Mouse (Mus musculus): ENCODE measurements at regions not wholly inside any gene's neighbourhood (a gene's known extent, or its start where the extent isn't known, plus 50 kb on each side); places are given as distances from the start of the nearest gene placed in this dataset.
"Not testable (repeated sequence)": the region's sequence is repeated elsewhere in the genome, so short reads cannot be mapped to it uniquely, and the experiment has no call there.

DNA sequence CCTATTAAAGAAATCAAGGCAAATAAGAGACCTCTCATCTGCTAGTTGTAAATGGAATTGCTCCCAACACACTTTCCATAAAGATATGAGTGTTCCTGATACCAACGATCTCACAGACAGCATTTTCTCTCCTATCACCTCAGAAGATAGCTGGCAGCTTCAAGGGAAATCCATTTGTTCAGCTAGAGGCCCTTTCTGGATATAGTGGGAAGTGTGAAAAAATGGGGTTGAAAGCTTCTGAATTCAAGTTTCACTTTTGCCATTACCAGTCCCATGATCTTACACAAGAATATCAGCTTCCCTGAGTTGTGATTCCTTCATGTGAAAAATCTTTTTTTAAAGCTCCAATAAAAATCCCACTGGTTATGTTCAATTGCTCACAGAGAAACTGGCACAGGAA is 369.1 kb upstream of the Zfp703 start:
- Histone ChIP-seq H3K4me3 (no peak overlapping the region), H3K27ac (no peak overlapping the region)
- no peak for DNase-seq (ENCODE audit: extremely low spot score in 1 of 2, low spot score in 2 of 2)
- intact Hi-C loops (cut with DNase I): loop anchor here (5.0 kb wide), 1 partner anchor 71 kb away; no protein-coding TSS in a partner anchor
- no peak for TF ChIP-seq CTCF (IDR thresholded peaks at IDR 0.05)

DNA sequence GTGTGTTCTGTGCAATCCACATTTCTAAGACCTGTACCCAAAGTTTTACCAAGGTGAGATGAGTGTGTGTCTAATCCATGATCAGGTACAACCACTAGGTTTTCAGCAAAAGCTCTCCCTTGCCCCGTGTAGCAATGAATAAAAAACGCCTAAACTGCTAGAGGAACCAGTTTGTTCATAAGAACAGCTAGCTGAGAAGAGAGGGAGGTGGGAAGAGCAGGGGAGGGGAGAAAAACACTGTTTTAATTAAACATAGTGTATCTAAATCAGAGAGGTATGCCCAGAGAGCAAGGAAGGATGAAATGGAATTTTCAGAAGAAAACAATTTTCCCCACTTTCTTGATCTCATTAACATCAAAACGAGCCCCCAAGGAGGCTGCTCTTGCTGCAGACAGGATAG is 368.5 kb upstream of the Zfp703 start:
- TF ChIP-seq CTCF (IDR thresholded peaks at IDR 0.05): no peak
- H3K4me3 ChIP-seq: no peak overlapping the region
- peak overlapping the region; percentile 67; the same call in 1 of the 2 replicates for H3K27ac ChIP-seq
- DNase-seq (ENCODE audit: extremely low spot score in 1 of 2, low spot score in 2 of 2): no peak
- intact Hi-C loops (cut with DNase I): loop anchor here (5.0 kb wide), 1 partner anchor 71 kb away; no protein-coding TSS in a partner anchor

DNA sequence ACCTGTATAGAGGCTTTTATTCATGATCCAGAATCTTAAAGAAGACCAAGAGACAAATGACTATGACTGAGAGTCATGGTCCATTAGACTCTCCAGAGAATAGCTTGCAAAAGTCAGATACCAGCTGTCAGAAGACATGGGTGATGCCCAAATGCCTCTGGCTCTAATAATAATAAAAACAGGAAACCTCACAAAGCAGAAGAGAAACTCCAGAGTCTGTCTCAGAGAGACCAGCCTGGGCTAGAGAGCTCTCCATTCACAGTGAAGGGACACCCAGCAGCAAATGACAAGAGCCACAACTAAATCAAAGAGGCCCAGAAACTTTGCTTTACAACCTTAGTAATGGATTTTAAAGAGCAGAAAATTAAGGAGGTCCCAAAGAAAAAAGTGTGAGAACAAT is 365.0 kb upstream of the Zfp703 start:
- H3K4me3 ChIP-seq: no peak overlapping the region
- DNase-seq (ENCODE audit: extremely low spot score in 1 of 2, low spot score in 2 of 2): no peak
- no peak overlapping the region for H3K27ac ChIP-seq
- TF ChIP-seq CTCF (IDR thresholded peaks at IDR 0.05): no peak
- intact Hi-C loops (cut with DNase I): no loop called here

GRCm38 (mm10) chr8:26622311-26623052 is 354.6 kb upstream of the Zfp703 start:
- intact Hi-C loops (cut with DNase I): no loop called here
- no peak overlapping the region for H3K4me3 ChIP-seq

DNA sequence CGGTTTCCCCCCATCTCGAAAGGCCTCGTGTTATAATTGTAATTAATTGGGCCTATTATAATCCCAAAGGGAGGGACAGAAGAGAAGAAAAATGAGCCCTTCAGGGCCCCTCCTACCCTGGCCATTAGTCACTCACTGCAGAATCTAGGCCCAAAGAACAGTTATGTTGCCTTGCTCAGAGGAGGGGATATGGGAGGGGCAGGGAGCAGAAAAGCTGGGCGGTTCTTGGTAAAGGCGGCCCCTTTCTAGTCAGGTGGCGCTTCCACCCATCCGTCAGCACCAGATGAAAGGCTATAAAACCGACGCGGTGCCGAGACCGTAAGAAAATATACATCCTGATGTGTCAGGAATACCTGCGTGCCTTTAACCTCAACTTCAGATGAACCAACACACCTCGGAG is 350.9 kb upstream of the Zfp703 start:
- Histone ChIP-seq H3K27ac (no peak overlapping the region), H3K4me3 (no peak overlapping the region)
- DNase-seq (ENCODE audit: extremely low spot score in 1 of 2, low spot score in 2 of 2): no peak
- intact Hi-C loops (cut with DNase I): no loop called here
- no peak for TF ChIP-seq CTCF (IDR thresholded peaks at IDR 0.05)

More at GRCm38 (mm10) chr8:26622311-26623052, 354.6 kb upstream of the Zfp703 start:
- DNase-seq (ENCODE audit: extremely low spot score in 1 of 2, low spot score in 2 of 2): no peak
- no peak for TF ChIP-seq CTCF (IDR thresholded peaks at IDR 0.05)
- no peak overlapping the region for H3K27ac ChIP-seq

DNA sequence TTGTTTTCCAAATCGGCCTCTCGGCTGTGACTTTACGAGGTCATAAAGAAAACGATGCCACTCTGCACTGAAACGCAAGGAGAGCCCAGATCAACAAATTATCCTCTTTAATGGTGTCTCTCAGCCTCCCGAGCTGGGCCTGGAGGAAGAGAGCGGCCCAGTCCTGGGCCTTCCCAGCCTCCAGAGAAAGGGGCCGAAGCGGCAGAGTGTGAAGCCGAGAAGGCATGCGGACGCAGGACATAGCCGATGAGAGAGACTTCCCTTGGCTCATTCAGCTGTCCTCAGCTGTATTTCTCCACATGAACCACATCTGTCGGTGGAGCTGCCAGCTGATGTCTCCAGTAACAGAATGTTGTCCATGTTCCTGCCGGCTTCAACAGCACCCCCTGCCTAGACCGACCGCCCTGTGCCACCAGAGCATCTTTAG is 350.5 kb upstream of the Zfp703 start:
- TF ChIP-seq CTCF (IDR thresholded peaks at IDR 0.05): no peak
- intact Hi-C loops (cut with DNase I): no loop called here
- Histone ChIP-seq H3K27ac (no peak overlapping the region), H3K4me3 (no peak overlapping the region)
- no peak for DNase-seq (ENCODE audit: extremely low spot score in 1 of 2, low spot score in 2 of 2)

- DNase-seq (ENCODE audit: extremely low spot score in 1 of 2, low spot score in 2 of 2): no peak
Measured at GRCm38 (mm10) chr8:26627191-26627891, 349.8 kb upstream of the Zfp703 start.

DNA sequence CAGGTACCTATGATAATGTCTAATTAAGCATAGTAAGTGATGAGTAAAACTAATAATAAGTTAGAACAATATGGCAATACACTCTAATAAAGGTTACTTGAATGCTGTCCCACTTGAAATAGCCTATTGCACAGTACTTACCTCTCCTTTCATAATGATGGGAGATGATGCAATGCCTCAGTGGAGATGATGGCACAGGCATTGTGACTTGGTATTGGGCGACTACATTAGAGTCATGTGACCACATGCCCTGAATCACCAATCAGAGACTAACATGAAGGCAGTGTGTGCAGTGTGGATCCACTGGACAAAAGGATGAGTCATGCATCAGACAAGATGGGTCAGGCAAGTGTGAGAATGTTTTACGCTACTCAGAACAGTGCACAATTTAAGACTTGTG is 346.6 kb upstream of the Zfp703 start:
- Histone ChIP-seq H3K4me3 (no peak overlapping the region), H3K27ac (no peak overlapping the region)
- no peak for TF ChIP-seq CTCF (IDR thresholded peaks at IDR 0.05)
- intact Hi-C loops (cut with DNase I): no loop called here
- DNase-seq (ENCODE audit: extremely low spot score in 1 of 2, low spot score in 2 of 2): no peak

More at GRCm38 (mm10) chr8:26627191-26627891, 349.8 kb upstream of the Zfp703 start:
- intact Hi-C loops (cut with DNase I): no loop called here
- no peak overlapping the region for H3K4me3 ChIP-seq
- TF ChIP-seq CTCF (IDR thresholded peaks at IDR 0.05): no peak
- no peak overlapping the region for H3K27ac ChIP-seq

GRCm38 (mm10) chr8:26635701-26636100 is 341.4 kb upstream of the Zfp703 start:
- no peak overlapping the region for H3K4me3 ChIP-seq
- no peak for DNase-seq (ENCODE audit: extremely low spot score in 1 of 2, low spot score in 2 of 2)

GRCm38 (mm10) chr8:26645375-26645774 is 331.8 kb upstream of the Zfp703 start:
- H3K4me3 ChIP-seq; H3K27ac ChIP-seq; intact Hi-C loops (cut with DNase I); DNase-seq (ENCODE audit: extremely low spot score in 1 of 2, low spot score in 2 of 2): not testable (repeated sequence)

More at GRCm38 (mm10) chr8:26635701-26636100, 341.4 kb upstream of the Zfp703 start:
- TF ChIP-seq CTCF (IDR thresholded peaks at IDR 0.05): no peak
- no peak overlapping the region for H3K27ac ChIP-seq
- intact Hi-C loops (cut with DNase I): no loop called here

GRCm38 (mm10) chr8:26650287-26650686 is 326.8 kb upstream of the Zfp703 start:
- peak in 1 of 2 experiments; percentile 12 for DNase-seq (ENCODE audit: extremely low spot score in 1 of 2, low spot score in 2 of 2)
- H3K4me3 ChIP-seq: no peak overlapping the region
- peak overlapping the region; percentile 69 for H3K27ac ChIP-seq
- intact Hi-C loops (cut with DNase I): no loop called here
- TF ChIP-seq CTCF (IDR thresholded peaks at IDR 0.05): no peak

- Histone ChIP-seq H3K27ac (no peak overlapping the region), H3K4me3 (no peak overlapping the region)
- intact Hi-C loops (cut with DNase I): no loop called here
- DNase-seq (ENCODE audit: extremely low spot score in 1 of 2, low spot score in 2 of 2): no peak
- no peak for TF ChIP-seq CTCF (IDR thresholded peaks at IDR 0.05)
Measured at GRCm38 (mm10) chr8:26655897-26656296, 321.2 kb upstream of the Zfp703 start.

Measured in left cerebral cortex, adult 2 months (tissue).